Mouse (Mus musculus) lung, postnatal 14 days (tissue): ENCODE measurements at regions not wholly inside any gene's neighbourhood (a gene's known extent, or its start where the extent isn't known, plus 50 kb on each side); places are given as distances from the start of the nearest gene placed in this dataset.

Experiments used
- DNase-seq: peaks from one replicate; pipeline ENCODE4 v3.0.0; 2021

- DNase-seq, result no peak
These were observed 322.0 kb upstream of the Itga1 start for GRCm38 (mm10) chr13:115423761-115424160.

- no peak for DNase-seq
These were observed 319.7 kb upstream of the Itga1 start for GRCm38 (mm10) chr13:115421483-115421882.

- no peak for DNase-seq
These were observed 316.1 kb upstream of the Itga1 start for GRCm38 (mm10) chr13:115417829-115418228.

GRCm38 (mm10) chr13:115413721-115414531, 312.2 kb upstream of the Itga1 start:
- DNase-seq, result no peak

- DNase-seq, result no peak
These were observed 304.2 kb upstream of the Itga1 start for GRCm38 (mm10) chr13:115405916-115406315.

DNA sequence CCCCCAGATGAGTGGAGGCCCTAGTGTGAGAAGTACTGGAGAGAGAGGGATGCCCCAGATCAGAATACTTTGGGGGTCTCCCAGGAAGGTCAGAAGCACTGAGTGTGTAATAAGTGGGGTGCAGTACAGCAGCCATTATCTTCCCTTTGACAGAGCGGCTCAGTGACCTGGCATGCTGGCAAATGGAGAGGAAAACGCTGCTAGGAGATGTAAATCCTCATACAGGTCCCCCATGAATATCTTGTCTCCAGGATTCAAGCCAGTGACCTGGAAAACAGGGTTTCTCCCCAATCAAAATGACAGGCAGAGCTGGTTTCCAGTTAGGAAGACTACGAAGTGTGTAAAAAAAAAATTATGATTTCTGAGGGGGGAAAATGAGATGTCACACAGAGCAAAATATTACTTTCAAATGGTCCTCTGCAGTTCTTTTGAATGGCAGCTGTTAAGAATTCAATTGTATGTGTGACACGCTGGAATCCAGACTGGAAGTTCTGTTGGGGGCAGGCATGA, 299.0 kb upstream of the Itga1 start:
- DNase-seq, result no peak

DNA sequence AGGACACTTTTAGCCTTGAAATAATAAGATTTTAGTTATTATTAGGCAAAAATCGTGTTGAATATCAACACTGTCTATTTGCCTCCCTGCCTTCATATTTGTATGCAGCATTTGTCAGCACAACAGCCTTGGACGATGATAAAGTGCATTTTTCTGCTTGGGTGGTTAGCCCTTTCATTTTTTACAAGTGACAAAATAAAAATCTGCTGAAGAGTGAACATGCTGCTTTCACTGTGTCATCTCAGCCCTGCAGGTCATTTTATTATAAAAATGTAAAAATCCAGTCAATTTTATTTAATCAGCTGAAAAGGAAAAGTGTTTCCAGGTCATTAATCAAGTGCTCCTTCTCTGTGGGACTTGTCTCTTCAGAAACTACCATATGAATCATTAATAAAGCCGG, 277.9 kb upstream of the Itga1 start:
- DNase-seq, result no peak

DNA sequence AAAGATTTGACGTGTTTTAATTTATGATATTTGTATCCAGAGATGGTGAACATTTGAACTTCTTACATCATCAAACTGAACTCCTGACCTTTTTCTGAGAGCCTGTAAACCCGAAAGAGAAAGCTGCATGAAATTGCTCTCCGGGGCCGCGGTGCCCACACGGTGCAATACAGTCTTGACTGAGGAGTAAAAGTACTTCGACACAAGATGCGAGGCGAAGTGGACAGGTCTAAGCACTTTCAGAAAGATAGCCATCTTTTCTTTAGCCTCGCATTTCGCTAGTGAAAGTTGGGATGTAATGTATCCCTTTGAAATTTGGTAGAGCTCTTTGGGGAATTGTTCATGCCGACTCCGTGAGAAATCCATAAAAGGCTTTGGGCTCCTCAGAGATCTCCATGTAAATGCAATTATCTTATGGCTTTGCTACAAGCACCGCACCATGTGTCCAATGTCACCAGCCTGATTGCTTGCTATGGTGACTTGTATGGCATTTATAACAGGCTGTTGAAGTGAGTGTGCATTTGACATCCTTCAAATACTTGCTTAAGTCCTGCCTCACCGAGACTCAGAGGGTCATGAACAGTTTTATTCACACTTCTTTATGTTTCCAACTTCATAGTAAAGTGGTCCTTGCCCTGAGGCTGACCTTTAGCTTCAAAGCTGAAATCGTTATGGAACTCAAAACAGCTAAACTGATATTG, 274.6 kb upstream of the Itga1 start:
- DNase-seq, result no peak

GRCm38 (mm10) chr13:115361457-115361856, 259.7 kb upstream of the Itga1 start:
- DNase-seq, result no peak

- no peak for DNase-seq
These were observed 245.2 kb upstream of the Itga1 start for GRCm38 (mm10) chr13:115347022-115347398.

GRCm38 (mm10) chr13:115346115-115347021, 244.6 kb upstream of the Itga1 start:
- DNase-seq, result no peak

DNA sequence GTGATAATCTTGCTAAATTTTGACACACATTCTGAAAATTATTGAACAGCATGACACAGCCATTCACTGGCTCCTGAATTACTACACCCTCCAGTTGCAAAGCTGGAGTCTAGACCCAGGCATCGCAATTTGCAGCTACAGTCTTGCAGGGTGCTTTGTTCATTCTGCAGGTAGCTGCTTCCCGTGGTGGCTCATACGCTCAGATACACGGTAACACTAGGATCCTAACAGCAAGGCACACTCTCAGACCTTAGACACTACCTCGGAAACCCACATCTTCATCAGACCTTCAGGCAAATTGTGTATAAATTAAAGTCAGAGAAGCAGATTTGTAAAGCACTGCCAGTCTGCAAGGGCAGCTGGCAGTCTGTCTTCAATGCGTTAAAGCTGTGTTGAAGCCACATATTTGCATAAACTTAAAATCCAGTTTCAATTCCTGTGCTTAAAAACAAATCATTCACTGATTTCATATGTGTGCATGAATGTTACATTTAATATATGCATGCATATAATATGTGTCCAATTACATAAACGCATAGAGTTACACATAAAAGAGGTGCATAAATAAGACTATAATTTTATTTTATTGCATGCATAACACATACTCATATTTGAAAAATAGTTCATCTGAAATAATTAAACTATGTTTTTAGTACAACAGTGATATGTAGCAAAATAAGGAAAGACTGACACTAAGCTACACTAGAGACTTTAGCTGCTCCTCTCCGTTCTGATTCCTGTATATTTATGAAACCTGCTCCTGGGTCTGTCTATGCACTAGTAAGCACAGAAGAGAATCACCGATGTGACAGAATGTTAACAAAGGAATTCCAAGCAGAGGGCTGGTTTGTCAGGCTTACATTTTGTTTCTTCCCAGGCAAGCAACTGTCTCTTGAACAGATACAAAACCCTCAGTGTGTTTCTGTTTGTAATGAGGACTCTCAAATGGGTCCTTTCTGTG, 227.5 kb upstream of the Itga1 start:
- no peak for DNase-seq

DNA sequence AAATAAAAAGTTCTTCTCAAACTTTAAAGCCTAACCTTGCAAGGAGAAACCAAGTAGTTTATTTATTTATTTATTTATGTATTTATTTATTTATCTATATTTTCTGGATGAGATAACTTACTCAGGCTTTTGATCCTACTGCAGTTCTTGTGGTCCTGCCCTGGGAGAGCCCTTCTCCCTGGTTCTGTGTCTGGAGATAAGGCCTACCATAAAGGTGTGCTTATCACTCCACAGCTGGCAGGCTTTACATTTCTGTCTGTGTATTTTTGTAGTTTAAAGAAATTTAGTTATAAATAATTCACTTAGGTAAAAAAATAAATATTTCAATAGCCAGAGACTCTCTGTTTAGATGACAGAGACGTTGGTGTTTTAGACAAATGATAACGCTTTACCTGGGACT, 224.5 kb upstream of the Itga1 start:
- DNase-seq, result no peak

- no peak for DNase-seq
These were observed 214.9 kb upstream of the Itga1 start for GRCm38 (mm10) chr13:115316681-115317080.

- DNase-seq, result no peak
These were observed 206.8 kb upstream of the Itga1 start for GRCm38 (mm10) chr13:115308586-115308985.

DNA sequence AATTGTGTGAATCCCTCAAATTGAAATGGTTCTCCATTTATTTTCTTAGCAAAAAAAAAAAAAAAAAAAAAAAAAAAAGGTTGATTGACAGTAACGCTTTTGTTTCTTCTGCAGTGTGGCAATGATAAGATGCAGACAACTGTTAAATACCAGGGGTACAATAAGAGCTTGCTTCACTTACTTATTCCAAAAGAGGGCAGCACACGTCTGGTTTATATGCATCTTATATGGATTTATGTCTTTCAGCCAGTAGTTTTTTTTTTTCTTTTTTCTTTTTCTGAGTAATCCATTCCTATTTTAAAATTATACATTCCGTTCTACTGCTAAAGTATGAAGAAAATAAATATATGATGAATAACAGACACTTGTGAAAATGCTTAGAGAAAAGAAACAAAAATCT, 185.6 kb upstream of the Itga1 start:
- no peak for DNase-seq

DNA sequence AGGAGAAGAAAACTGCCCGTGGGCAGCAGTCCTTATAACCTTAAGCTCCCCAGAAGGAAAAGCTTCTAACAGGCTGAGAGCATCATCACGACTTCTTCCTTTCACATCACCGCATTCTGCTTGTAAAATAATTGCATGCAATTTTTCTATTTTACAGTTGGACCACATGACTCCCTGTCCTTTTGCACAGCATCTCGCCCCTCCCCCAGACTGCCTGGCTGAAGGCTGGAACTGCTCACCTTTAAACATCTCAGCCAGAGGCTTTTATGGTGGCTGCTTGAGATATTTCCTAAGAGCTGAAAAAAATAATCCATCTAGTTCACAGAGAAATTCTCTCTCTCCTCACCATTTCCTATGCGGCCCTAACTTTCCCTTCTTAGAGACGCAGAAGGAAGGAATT, 164.4 kb upstream of the Itga1 start:
- no peak for DNase-seq

GRCm38 (mm10) chr13:115257345-115257744, 155.6 kb upstream of the Itga1 start:
- DNase-seq, result no peak

- DNase-seq, result no peak
These were observed 150.8 kb upstream of the Itga1 start for GRCm38 (mm10) chr13:115252541-115252940.

DNA sequence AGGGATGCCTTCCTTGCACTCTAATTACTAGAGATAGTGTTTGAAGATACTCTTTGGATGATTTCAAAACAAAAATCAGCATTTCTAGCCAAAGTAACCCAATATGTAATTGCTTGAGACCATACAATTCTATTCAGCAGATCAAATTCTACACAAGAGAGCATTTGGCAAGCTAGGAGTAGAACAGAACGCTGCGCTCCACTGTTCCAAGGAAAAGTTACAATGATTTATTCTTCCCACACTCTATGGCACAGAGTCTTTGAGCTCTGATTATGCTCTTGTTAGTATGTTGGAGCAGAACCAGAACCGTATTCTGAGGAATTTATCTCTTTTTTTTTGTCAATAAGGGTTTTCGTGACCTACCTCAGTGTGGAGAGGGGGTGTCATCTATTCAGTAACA, 130.2 kb upstream of the Itga1 start:
- DNase-seq, result no peak

DNA sequence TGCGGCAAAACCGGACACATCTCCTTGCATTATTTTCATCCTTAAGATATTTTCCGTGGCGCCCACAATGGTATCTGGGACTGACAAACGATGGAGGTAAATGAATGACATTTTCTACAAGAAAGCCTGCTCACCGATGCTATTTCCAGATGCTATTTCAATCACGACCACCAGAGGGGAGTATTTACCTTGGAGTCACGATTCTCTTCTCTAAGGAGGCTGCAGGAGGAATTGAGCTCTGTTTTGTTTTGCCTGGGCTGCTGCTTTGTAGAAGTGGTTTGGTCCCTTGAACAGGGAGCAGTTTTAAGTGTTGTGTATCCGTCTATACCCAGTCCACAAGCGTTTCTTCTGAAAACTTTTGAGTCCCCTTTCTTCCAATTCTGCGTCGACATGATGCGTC, 128.7 kb upstream of the Itga1 start:
- peak; percentile 63 for DNase-seq

DNA sequence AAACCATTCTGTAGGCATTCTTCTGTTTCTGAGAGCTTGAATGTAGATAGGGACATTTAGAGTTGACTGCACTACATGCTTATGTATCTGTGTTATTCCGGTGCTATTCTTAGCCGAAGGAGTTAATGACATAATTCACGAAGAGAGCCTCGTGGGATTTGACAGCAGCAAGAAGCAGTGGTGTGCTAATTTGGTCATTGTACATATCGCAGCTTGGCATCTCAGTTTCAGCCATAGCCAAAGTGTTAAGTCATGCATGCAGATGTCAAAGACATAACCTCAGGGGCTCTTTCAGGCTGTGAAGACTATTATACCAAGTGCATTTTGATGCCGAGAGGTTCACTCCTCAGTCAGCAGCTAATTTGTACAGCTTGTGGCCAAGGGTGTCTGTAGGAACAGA, 125.1 kb upstream of the Itga1 start:
- no peak for DNase-seq
